18 mouse cellular contexts compared by ENCODE assay signal in genomic region chr13:52793434-52793989, GRCm38 (mm10).
DNase-seq lines count a peak whose midpoint lies in the region; ATAC-seq lines count a peak whose summit lies in the region.
"Had no signal": no experiment of that assay in that cellular context is flagged by ENCODE, and none has a peak within 500 bp of the region (broad histone marks: within the 10 kb centered on the region; RNA-seq: fewer than 3 reads in every experiment).

No protein-coding gene starts in this region.

- H3K36me3 ChIP-seq in megakaryocyte, embryonic 14.5 days (replicated peaks; ENCODE audit: low read length), result no peaks in the 10 kb centered on the region
- H3K36me3 ChIP-seq: embryonic facial prominence, embryonic 15.5 days; forebrain, embryonic 12.5 days; hindbrain, embryonic 10.5 days; liver, embryonic 12.5 days; lung, embryonic 15.5 days; midbrain, embryonic 12.5 days had no signal

- H3K4me1 ChIP-seq in megakaryocyte, embryonic 14.5 days, result peaks cover 59% of the 10 kb centered on the region
- H3K4me1 ChIP-seq: embryonic facial prominence, embryonic 15.5 days; forebrain, embryonic 12.5 days; hindbrain, embryonic 10.5 days; liver, embryonic 12.5 days; midbrain, embryonic 12.5 days had no signal

- ATAC-seq in activated CD4-positive, CD25-positive, alpha-beta regulatory T cell, adult 4 months, result peak; percentile 97
- ATAC-seq: liver, embryonic 12.5 days had no signal

- H3K4me3 ChIP-seq in megakaryocyte, embryonic 14.5 days (replicated peaks), result peak overlapping the region; percentile 79
- H3K4me3 ChIP-seq: embryonic facial prominence, embryonic 15.5 days; forebrain, embryonic 12.5 days; hindbrain, embryonic 10.5 days; liver, embryonic 12.5 days; lung, embryonic 15.5 days; midbrain, embryonic 12.5 days had no signal

- intact Hi-C loops in gastrocnemius, postnatal 14 days (cut with DNase I; ENCODE audit: low total_unique reads), result no loop called here

- DNase-seq in CD4-positive helper T cell, adult 2 months (ENCODE audit: low read depth, low spot score), result peak; percentile 85
- peak; percentile 37 to 38 for DNase-seq in spleen, adult 18-20 months
- no peak for DNase-seq in frontal cortex, postnatal 14 days (ENCODE audit: low spot score in 2 of 2)
- DNase-seq in urinary bladder, adult 2 months (ENCODE audit: low spot score), result no peak
- no peak for DNase-seq in gastrocnemius, postnatal 14 days
- DNase-seq: adrenal gland, adult 8-10 months; cerebellum, adult 9-10 months; heart, adult 11 months; kidney, adult 18-20 months; kidney, postnatal 36 days had no signal

- no peaks in the 10 kb centered on the region for H3K9me3 ChIP-seq in megakaryocyte, embryonic 14.5 days
- H3K9me3 ChIP-seq: embryonic facial prominence, embryonic 15.5 days; forebrain, embryonic 12.5 days; hindbrain, embryonic 10.5 days; liver, embryonic 12.5 days; lung, embryonic 15.5 days; midbrain, embryonic 12.5 days had no signal

- H3K27me3 ChIP-seq in megakaryocyte, embryonic 14.5 days (replicated peaks), result peaks cover 11% of the 10 kb centered on the region
- H3K27me3 ChIP-seq: embryonic facial prominence, embryonic 15.5 days; forebrain, embryonic 12.5 days; lung, embryonic 15.5 days; midbrain, embryonic 12.5 days had no signal

Comparison
In these comparisons a context has a peak if more than half of its experiments do, and no peak if none do; other contexts are left out.
1. DNase-seq: peak in CD4-positive helper T cell, adult 2 months (single experiment) and spleen, adult 18-20 months (2 of 2); none in frontal cortex, postnatal 14 days (0 of 2), urinary bladder, adult 2 months (single experiment) and gastrocnemius, postnatal 14 days (single experiment).